Mouse (Mus musculus) CH12.LX (cell line): ENCODE results near the gene Mrpl42. TPM values are rescaled to one million over a fixed set of nuclear protein-coding genes. Genes with fewer than 3 reads are reported as not detected.

Source experiments
- DNase-seq: peaks from one replicate; pipeline ENCODE4 v3.0.0-alpha.2; 2013; ENCODE audit errors: extremely low read depth
- H3K27ac ChIP-seq: 2 replicates; pipeline ENCODE4 v1.5.1; 2012; ENCODE audit warnings: low read depth, mild to moderate bottlenecking, control low read depth, moderate library complexity; ENCODE audit not compliant: insufficient read depth
- H3K27me3 ChIP-seq: replicated peaks from 2 replicates; pipeline ENCODE3; 2012; ENCODE audit warnings: inconsistent platforms
- H3K36me3 ChIP-seq, 2 experiments: replicated peaks in 1 of 2; 2 replicates each; pipeline versions ENCODE3 to v1.6.1; 2012; ENCODE audit warnings: inconsistent platforms in 1 of 2, low read length in 1 of 2, mild to moderate bottlenecking in 1 of 2, mixed read lengths in 1 of 2, moderate library complexity in 1 of 2; ENCODE audit not compliant: control insufficient read depth in 1 of 2, insufficient read depth in 1 of 2
- H3K4me1 ChIP-seq, 2 experiments: 2 replicates each; pipeline ENCODE4 v1.6.1; 2012; ENCODE audit warnings: inconsistent platforms in 1 of 2, moderate library complexity in 1 of 2; ENCODE audit not compliant: insufficient read depth in 2 of 2, control insufficient read depth in 1 of 2
- H3K4me2 ChIP-seq: 2 replicates; pipeline ENCODE4 v1.6.1; 2012; ENCODE audit warnings: low read depth, mild to moderate bottlenecking, control low read depth; ENCODE audit not compliant: poor library complexity, insufficient read depth, severe bottlenecking
- H3K4me3 ChIP-seq, 3 experiments: fragments of 150-350 bp in 1 of 3; sonication (generic) in 1 of 3; replicated peaks in 1 of 3; 2 replicates each; pipeline versions ENCODE3 to v1.5.1; 2011 to 2012; ENCODE audit warnings: low read depth in 2 of 3, low read length in 2 of 3, mild to moderate bottlenecking in 2 of 3, moderate library complexity in 2 of 3, control low read depth in 1 of 3, improper control_type of control experiment in 1 of 3, inconsistent platforms in 1 of 3, mixed read lengths in 1 of 3; ENCODE audit not compliant: poor library complexity in 1 of 3
- H3K79me2 ChIP-seq: replicated peaks from 2 replicates; pipeline ENCODE4 v1.6.1; 2012; ENCODE audit warnings: mild to moderate bottlenecking, moderate library complexity; ENCODE audit not compliant: control insufficient read depth, poor library complexity, insufficient read depth, severe bottlenecking; ENCODE audit errors: extremely low read depth
- H3K9ac ChIP-seq: 2 replicates; pipeline ENCODE4 v1.6.1; 2012; ENCODE audit warnings: low read depth, mild to moderate bottlenecking, control low read depth, moderate library complexity; ENCODE audit not compliant: insufficient read depth
- H3K9me3 ChIP-seq: replicated peaks from 2 replicates; pipeline ENCODE3; 2012; ENCODE audit warnings: low read length, inconsistent platforms, mixed read lengths
- CHD1 ChIP-seq: IDR thresholded peaks from 2 replicates; pipeline ENCODE4 v1.6.1; 2012; ENCODE audit warnings: low read depth, low read length, improper control_type of control experiment, inconsistent platforms
- CHD2 ChIP-seq: IDR thresholded peaks from 2 replicates; pipeline ENCODE4 v1.6.1; 2011; ENCODE audit warnings: low read length, improper control_type of control experiment
- E2F4 ChIP-seq: IDR thresholded peaks from 2 replicates; pipeline ENCODE4 v1.6.1; 2011; ENCODE audit warnings: low read depth, low read length, improper control_type of control experiment; ENCODE audit not compliant: insufficient replicate concordance
- ELF1 ChIP-seq: IDR thresholded peaks from 2 replicates; pipeline ENCODE4 v1.6.1; 2014; ENCODE audit warnings: low read depth, mild to moderate bottlenecking, inconsistent platforms, low read length, improper control_type of control experiment
- IRF4 ChIP-seq: IDR thresholded peaks from 2 replicates; pipeline ENCODE4 v1.6.1; 2014; ENCODE audit warnings: low read depth, mild to moderate bottlenecking, inconsistent platforms, low read length, improper control_type of control experiment
- JUN ChIP-seq: IDR thresholded peaks from 2 replicates; pipeline ENCODE4 v1.6.1; 2011; ENCODE audit warnings: low read depth, mild to moderate bottlenecking, low read length, improper control_type of control experiment, moderate library complexity; ENCODE audit not compliant: insufficient read depth
- KAT2A ChIP-seq: IDR thresholded peaks from 2 replicates; pipeline ENCODE4 v1.6.1; 2012; ENCODE audit warnings: low read length, improper control_type of control experiment, inconsistent platforms; ENCODE audit not compliant: insufficient replicate concordance
- MAX ChIP-seq: IDR thresholded peaks from 2 replicates; pipeline ENCODE4 v1.6.1; 2011; ENCODE audit warnings: low read length, improper control_type of control experiment
- MAZ ChIP-seq: IDR thresholded peaks from 2 replicates; pipeline ENCODE4 v1.6.1; 2012; ENCODE audit warnings: low read depth, mild to moderate bottlenecking, inconsistent platforms, low read length, improper control_type of control experiment, moderate library complexity
- MEF2A ChIP-seq: IDR thresholded peaks from 2 replicates; pipeline ENCODE4 v1.6.1; 2014; ENCODE audit warnings: low read depth, mild to moderate bottlenecking, inconsistent platforms, low read length, improper control_type of control experiment, borderline replicate concordance
- MXI1 ChIP-seq: IDR thresholded peaks from 2 replicates; pipeline ENCODE4 v1.6.1; 2011; ENCODE audit warnings: mild to moderate bottlenecking, low read depth, low read length, improper control_type of control experiment
- NELFE ChIP-seq: IDR thresholded peaks from 2 replicates; pipeline ENCODE4 v1.6.1; 2011; ENCODE audit warnings: low read depth, low read length, improper control_type of control experiment
- NRF1 ChIP-seq: IDR thresholded peaks from 2 replicates; pipeline ENCODE4 v1.6.1; 2014; ENCODE audit warnings: low read depth, mild to moderate bottlenecking, inconsistent platforms, low read length, improper control_type of control experiment, moderate library complexity
- PAX5 ChIP-seq: IDR thresholded peaks from 2 replicates; pipeline ENCODE4 v1.6.1; 2012; ENCODE audit warnings: low read length, inconsistent platforms, mixed read lengths
- SMC3 ChIP-seq: IDR thresholded peaks from 2 replicates; pipeline ENCODE4 v1.6.1; 2011; ENCODE audit warnings: low read depth, low read length, improper control_type of control experiment
- ZC3H11A ChIP-seq: IDR thresholded peaks from 2 replicates; pipeline ENCODE4 v1.6.1; 2012; ENCODE audit warnings: low read depth, mild to moderate bottlenecking, inconsistent platforms, low read length, improper control_type of control experiment
- ZKSCAN1 ChIP-seq: IDR thresholded peaks from 2 replicates; pipeline ENCODE4 v1.6.1; 2012; ENCODE audit warnings: low read depth, inconsistent platforms, low read length, improper control_type of control experiment, borderline replicate concordance
- dilution Hi-C: fragments of 300-500 bp; cut with MboI; formaldehyde crosslinking; loops from 2 replicates; pipeline ENCODE4 v1.14.3; 2020; ENCODE audit warnings: low sequenced_read_pairs; ENCODE audit not compliant: extremely low pct_unique_long_range_greater_than_20kb, extremely low pct_ligation_motif_present
- in situ Hi-C: fragments of 300-500 bp; cut with MboI; formaldehyde crosslinking; loops from 3 replicates; pipeline ENCODE4 v1.14.3; 2019; ENCODE audit warnings: low sequenced_read_pairs, low pct_ligation_motif_present, low pct_unique_long_range_greater_than_20kb, mixed read lengths
- polyA plus RNA-seq: library from polyadenylated mRNA; unstranded; fragments of >175 nt; gene quantifications from 2 replicates; pipeline ENCODE4 v1.2.1, GENCODE M21; 2012; ENCODE audit warnings: low read depth; ENCODE audit not compliant: insufficient read length
- total RNA-seq, 2 experiments: library from RNA; depleted of rRNA; stranded (reverse); fragments of 300-350 nt in 1 of 2; fragments of >200 nt in 1 of 2; gene quantifications; 2 replicates each; pipeline ENCODE4 v1.2.3; 2012 to 2014

Mrpl42 gene
- total and polyA plus RNA-seq, 3 experiments = 161 to 389 (median 223) TPM

DNA sequence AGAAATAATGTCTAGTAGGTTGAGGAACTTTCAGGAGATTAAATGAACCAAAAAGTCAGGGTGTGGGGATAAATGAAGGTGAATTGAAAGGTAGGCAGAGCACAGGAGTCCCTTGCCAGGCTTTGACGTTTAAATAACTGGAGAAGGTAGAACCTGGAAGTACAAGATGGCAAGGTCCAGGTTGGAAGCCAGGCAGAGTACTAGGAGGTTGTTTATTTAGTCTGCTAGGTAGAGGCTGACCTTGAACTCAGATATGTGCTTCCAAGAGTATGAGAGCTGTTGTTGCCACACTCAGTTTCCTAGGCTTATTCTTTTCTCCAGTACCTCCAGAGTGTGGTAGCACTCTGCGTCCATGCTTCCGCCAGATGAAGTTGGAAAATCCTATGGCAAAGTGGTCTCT is 38.1 kb upstream of the Mrpl42 start:
- H3K4me3 ChIP-seq = no peak overlapping the region
- H3K79me2 ChIP-seq = peaks cover 52% of the 10 kb centered on the region
- no peak overlapping the region for H3K27ac ChIP-seq
- dilution Hi-C loops = no loop called here
- no peak for TF ChIP-seq MEF2A
- TF ChIP-seq ZC3H11A = no peak
- TF ChIP-seq E2F4 = no peak
- no peak for TF ChIP-seq MXI1
- no peak for TF ChIP-seq PAX5
- no peak for TF ChIP-seq SMC3
- H3K9ac ChIP-seq = no peak overlapping the region
- peaks cover 3 to 31% of the 10 kb centered on the region in 2 experiments; a peak in 3 of 4 replicates for H3K4me1 ChIP-seq
- peaks cover 16 to 33% of the 10 kb centered on the region in 2 experiments for H3K36me3 ChIP-seq
- H3K27me3 ChIP-seq = no peaks in the 10 kb centered on the region
- DNase-seq = no peak
- in situ Hi-C loops = loop anchor here (25.0 kb wide), 1 partner anchor 547 kb away; no protein-coding TSS in a partner anchor
- H3K9me3 ChIP-seq = no peaks in the 10 kb centered on the region
- H3K4me2 ChIP-seq = no peak overlapping the region

DNA sequence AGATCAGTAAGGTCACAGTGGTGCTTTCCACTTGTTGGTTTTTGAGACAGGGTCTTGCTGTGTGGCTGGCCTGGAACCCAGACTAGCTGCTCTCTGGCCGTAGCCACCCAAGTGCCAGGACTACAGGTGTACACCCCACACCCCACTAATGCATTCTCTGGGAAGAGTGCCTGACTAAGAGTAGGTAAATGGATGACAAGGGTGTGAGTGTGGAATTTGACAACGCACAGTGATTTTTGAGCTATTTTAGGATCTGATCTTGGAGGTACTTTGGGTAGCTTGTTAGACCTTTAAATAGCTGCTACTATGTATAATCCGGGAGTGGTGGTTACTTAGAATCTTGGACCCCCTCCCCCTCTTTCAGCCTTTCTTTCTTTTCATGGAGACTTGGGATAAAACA is 37.5 kb upstream of the Mrpl42 start:
- Histone ChIP-seq H3K9ac (no peak overlapping the region), H3K27me3 (no peaks in the 10 kb centered on the region), H3K79me2 (peaks cover 57% of the 10 kb centered on the region), H3K4me1 (peaks cover 3 to 25% of the 10 kb centered on the region in 2 experiments; a peak in 3 of 4 replicates), H3K4me3 (no peak overlapping the region), H3K36me3 (peaks cover 11 to 29% of the 10 kb centered on the region in 2 experiments)
- TF ChIP-seq CHD1 = no peak
- TF ChIP-seq MAX = no peak
- no peak for TF ChIP-seq MEF2A
- no peak for TF ChIP-seq MAZ
- no peak for TF ChIP-seq ZKSCAN1
- no peak for TF ChIP-seq JUN
- TF ChIP-seq NRF1 = no peak
- TF ChIP-seq, all 38 proteins: peak for 0
- in situ Hi-C loops = loop anchor here (25.0 kb wide), 1 partner anchor 548 kb away; no protein-coding TSS in a partner anchor
- H3K9me3 ChIP-seq = no peaks in the 10 kb centered on the region
- no peak overlapping the region for H3K27ac ChIP-seq
- H3K4me2 ChIP-seq = no peak overlapping the region
- no peak for DNase-seq
- dilution Hi-C loops = no loop called here

DNA sequence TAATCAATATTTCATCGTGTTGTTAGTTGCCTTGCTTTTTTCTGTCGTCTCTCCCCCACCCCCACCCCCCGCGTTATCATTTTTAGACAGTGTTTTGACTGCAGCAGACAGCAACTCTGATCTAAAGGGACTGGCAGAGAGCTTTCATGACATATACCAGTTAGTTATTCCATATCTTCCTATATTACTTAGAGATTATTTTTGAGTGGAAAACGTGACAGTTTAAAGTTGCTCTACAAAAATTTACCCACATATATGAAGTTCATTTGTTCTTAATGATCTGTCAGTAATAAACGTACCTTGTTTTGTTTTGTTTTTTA is 34.4 kb upstream of the Mrpl42 start:
- no peaks in the 10 kb centered on the region for H3K27me3 ChIP-seq
- in situ Hi-C loops = loop anchor here (25.0 kb wide), 1 partner anchor 551 kb away; no protein-coding TSS in a partner anchor
- H3K36me3 ChIP-seq = peaks cover 0 to 13% of the 10 kb centered on the region in 2 experiments
- DNase-seq = no peak
- no peak overlapping the region for H3K27ac ChIP-seq
- no peak overlapping the region for H3K4me2 ChIP-seq
- peaks cover 87% of the 10 kb centered on the region for H3K79me2 ChIP-seq
- H3K9me3 ChIP-seq = no peaks in the 10 kb centered on the region
- H3K9ac ChIP-seq = no peak overlapping the region
- H3K4me1 ChIP-seq = peaks cover 3 to 42% of the 10 kb centered on the region in 2 experiments; a peak in 3 of 4 replicates
- TF ChIP-seq IRF4 (no peak), ELF1 (no peak), KAT2A (no peak), CHD2 (no peak), NELFE (no peak)
- no peak overlapping the region for H3K4me3 ChIP-seq
- dilution Hi-C loops = no loop called here
